Mouse (Mus musculus) gastrocnemius, adult 18-20 months (tissue): ENCODE measurements around the gene Gpr84. TPM values are rescaled to one million over a fixed set of nuclear protein-coding genes. Genes with fewer than 3 reads are reported as not detected.
A peak's percentile ranks its signal among the peaks of the same experiment; 100 is the strongest.
"Not testable (repeated sequence)": the region's sequence is repeated elsewhere in the genome, so short reads cannot be mapped to it uniquely, and the experiment has no call there.

ENCODE experiments used
- DNase-seq: peaks from one replicate; pipeline ENCODE4 v3.0.0; 2021; ENCODE audit warnings: low spot score
- microRNA-seq: library from miRNA; unstranded; fragments of <30 nt; microRNA quantifications from one replicate; pipeline ENCODE4 v1.2.0, GENCODE M21; 2021
- total RNA-seq, 2 experiments: library from RNA; stranded (reverse); gene quantifications; 2 replicates each; pipeline ENCODE4 v1.2.3; 2021

Gpr84 gene
- total RNA-seq, 2 experiments from 2014 or later = not detected

DNA sequence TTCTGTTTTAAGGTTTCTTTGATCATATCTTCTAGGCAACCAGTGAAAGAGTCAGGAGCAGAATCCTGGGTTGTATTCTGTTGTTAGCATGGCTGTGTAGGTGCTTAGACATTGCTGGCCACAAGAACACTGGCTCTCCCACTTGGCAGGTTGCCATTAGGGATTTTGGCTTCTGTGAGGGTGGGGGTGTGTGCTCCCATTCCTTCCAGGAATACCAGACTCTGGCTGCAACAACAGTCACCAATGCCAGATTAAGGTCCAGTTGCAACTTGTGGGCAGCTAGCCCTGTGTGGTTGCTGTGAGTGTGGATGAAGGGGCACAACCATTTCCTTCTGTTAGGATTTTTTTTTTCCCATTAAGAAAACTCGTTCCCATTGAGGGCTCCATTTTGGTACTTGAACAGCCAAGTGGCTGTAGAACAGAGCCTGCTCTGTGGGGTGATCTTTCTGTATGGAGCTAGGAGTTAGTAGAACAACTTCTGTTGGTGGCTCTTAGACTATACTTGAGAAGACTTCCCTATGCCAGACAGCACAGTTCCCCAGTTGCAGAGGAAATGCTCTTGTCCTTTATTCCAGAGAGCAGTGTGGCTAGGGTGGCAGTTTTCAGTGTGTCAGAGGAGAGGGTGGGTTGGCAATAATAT, 24.5 kb downstream of the Gpr84 start:
- peak; percentile 67 for DNase-seq

DNA sequence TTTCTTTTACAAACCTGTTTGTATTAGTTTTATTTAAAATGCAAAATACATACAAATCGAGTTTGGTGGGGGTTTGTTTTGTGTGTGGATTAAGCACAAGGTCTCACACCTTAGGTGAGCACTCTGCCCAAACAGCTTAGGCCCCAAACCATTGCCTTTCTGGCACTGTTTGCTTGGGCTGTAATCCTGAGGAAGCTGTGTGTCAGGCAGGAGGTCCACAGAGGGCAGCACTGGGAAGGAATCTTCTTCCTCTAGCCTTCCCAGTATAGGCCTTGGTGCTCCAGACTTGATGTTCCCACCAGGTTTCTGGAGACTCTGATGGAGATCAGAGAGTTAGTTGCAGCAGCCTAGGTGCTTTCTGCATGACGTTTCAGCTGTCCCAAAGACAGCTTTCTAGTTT, 25.8 kb downstream of the Gpr84 start:
- DNase-seq = no peak

DNA sequence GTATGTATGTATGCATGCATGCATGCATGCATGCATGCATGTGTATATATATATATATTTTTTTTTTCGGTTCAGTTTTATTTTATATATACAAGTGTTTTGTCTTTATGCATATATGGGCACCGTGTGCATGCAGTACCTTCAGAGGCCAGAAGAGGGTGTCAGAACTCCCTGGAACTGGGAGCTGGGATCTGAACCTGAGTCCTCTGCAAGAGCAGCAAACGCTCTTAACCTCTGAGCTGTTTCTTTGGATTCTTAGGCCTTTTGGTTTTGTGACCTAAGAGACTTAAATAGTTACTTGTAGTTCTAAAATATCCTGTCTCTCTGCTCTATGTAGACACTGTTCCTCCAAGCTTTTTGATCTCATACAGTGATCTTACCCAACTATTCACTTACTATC, 26.3 kb downstream of the Gpr84 start:
- no peak for DNase-seq

DNA sequence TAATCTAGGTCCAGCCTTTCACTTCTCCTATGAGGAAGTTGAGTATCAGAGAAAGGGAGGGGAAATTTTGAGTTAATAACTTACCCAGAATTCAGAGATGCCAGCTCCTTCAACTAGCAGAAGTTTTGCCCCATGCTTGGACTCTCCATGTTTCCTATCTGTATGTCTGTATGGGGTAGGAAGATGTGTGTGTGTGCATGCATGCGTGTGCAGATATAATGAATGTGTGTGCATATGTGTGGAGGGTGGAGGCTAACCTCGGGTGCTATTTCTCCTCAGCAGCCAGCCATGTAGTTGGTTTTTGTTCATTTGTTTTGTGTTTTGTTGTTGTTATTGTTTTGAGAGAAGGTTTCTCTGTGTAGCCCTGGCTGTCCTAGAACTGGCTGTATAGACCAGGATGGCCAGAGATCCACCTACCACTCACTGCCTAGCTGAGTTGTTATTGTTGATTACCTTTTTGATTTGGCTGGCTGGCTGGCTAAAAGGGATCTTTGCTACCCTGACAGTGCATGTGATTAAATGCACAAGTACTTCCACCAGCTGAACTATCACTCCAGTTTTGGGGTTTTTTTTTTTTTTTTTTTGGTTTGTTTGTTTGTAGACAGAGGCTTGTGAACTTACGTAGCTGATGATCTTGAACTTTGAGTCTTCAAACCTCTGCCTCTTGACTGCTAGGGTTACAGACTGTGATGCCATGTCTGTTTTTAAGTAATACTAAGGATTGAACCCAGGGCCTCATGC, 28.8 kb downstream of the Gpr84 start:
- DNase-seq = no peak

DNA sequence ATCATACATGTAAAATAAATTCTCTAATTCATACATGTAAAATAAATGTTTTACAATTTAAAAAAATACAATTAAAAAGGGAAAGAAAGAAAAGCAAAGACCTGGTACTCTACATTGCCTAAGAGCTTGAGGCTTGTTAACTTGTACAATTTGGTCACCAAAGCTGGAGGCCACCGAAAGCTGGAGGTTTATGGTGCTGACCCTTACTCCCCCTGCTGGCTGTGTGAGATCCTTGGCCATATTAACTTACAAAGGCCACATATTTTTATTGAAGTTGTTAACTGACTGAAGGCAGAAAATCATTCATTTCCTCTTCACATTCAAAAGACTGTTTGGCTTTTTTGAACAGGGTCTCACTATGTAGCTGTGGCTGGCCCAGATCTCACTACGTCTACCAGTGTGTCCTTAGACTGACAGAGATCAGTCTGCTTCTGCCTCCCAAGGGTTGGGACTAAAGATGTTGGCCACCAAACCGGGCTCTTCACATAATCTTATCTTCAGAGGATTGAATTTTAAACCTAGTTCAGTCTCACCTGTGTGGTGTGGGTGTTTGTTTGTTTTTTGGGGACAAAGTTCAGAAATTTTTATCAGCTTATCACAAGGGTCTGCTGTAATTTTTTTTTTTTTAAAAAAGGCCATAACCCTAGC, 29.5 kb downstream of the Gpr84 start:
- DNase-seq = no peak

DNA sequence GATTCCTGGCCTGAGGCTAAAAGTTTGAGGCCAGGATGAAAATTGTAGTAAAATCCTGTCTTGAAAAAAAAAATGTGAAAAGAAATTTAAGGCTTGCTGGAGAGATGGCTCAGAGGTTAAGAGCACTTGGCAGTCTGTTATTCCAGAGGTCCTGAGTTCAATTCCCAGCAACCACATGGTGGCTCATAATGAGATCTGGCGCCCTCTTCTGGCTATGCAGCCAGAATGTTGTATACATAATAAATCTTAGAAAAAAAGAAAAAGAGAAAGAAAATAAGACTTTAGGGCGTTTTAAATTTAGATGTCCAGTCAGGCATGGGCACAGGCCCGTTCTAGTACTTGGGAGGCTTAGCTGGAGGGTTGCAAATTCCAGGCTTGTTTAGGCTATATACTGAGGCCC, 30.7 kb downstream of the Gpr84 start:
- DNase-seq = no peak

DNA sequence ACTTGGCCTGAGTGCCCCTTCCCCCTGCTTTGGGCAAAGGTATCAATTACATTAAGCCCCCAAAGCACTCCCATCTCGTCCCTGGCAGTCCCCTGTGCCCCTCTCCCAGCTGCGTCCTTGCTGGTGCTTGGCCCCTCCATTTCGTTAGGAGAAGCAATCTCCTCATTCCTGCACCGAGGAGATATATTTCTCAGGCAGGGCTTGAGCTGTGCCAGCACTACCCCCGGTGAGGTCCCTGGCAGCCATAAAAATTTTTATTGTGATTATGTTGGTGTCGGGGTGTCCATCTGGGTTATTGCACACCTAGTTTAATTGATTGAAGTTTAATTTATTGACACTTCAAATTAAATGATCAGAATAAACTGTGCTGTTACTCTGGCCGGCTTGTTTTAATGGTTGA, 32.5 kb downstream of the Gpr84 start:
- no peak for DNase-seq

DNA sequence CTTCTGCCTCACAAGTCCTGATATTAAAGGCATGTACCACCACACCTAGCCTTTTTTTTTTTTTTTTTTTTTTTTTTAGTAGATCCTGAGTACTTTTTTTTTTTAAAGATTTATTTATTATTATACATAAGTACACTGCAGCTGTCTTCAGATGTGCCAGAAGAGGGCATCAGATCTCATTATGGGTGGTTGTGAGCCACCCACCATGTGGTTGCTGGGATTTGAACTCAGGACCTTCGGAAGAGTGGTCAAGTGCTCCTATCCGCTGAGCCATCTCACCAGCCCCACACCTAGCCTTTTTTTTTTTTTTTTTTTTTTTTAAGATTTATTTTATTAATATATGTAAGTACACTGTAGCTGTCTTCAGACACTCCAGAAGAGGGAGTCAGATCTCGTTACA, 34.5 kb downstream of the Gpr84 start:
- not testable (repeated sequence) for DNase-seq

DNA sequence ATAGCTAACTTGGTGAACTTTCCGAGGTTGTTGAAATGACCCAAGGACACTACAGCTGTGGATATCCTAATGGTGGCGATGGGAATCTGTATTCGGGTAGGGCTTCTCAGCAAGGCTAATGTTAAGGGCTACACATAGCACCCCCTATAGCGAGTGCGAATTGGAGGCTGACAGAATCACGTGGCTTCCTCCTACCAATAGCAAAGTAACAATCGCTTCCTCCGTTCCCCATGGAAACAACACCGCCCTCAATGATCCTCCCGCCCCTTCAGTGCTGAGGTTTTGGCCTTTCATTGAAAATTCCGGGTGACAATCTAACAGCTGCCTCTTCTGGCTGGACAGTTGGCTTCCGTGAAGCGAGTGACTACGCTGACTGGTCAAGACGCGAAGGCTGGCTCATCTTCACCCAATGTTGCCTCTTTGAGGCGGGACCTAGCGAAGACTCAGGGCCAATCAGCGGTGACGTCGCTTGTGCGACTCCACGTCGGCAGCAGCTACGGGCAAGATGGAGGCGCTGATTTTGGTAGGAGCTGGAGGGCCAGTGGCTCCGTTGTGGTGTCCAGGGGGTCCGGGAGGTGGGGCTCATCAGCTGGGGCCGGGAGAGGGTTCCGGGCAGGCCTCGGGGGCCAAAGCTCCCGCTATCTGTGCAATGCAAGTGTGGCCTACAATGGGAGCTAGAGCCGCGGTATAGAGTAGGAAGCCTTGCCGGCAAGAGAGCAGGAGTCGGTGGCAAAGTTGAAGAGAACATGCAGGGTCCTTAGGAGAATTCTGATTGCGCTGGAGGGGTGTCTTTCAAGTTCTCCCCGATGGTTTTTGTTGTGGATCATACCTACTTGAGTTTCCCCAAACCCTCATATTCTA, 37.8 kb downstream of the Gpr84 start, which contains the start of gene Copz1:
Gene Copz1 (plus strand): TSS at position 296 of the 861 bp plus-strand sequence.
- DNase-seq = peak; percentile 98

DNA sequence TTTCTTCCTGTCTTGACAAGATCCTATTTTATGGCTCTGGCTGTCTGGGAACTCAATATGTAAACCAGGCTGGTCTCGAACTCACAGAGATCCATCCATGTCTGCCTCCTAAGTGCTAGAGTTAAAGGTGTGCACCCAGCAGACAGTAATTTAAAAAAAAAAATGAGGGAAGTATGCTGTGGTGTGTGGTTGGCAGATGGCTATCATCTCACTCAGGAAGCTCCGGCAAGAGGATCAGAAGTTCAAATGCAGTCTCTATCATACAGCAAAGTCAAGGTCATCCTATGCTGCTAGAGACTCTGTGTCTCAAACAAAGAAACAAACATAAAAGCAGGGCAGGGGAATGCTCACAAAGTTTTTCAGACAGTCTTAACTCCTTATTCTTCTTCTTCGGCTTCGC, 41.5 kb downstream of the Gpr84 start:
- no peak for DNase-seq

DNA sequence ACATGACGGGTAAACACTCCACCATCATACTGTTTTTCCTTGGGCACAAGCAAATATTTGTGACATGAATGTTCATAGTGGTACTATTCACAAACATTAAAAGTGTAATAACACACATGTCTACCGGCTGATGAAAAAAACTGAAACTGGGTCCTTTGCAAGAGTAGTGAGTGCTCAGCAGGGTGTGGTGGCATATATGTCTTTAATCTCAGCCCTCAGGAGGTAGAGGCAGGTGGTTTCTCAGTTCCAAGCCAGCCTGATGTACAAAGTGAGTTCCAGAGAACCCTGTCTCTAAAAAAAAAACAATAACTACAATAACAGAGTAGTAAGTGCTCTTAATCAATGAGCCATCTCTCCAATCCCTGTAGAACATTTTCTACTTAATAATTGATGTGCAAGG, 45.6 kb downstream of the Gpr84 start:
- no peak for DNase-seq

DNA sequence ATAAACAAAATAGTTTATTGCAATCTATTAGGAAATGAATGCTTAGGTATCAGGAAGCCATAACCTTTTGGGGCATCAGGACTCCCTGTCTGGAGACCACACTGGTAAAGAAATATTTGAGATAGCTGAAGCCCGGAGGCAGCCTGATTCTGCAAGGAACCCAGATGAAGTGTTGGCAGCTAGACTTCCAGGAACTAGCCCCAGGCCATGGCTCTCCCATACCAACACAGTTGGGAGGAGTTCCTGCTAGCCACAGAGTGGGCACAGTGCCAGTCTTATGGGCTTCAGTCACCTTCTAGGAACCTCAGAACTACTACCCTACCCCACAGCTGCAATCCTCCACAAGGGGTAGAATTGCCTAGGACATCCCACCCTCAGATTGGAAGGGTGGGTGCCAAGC, 50.4 kb downstream of the Gpr84 start:
- no peak for DNase-seq

DNA sequence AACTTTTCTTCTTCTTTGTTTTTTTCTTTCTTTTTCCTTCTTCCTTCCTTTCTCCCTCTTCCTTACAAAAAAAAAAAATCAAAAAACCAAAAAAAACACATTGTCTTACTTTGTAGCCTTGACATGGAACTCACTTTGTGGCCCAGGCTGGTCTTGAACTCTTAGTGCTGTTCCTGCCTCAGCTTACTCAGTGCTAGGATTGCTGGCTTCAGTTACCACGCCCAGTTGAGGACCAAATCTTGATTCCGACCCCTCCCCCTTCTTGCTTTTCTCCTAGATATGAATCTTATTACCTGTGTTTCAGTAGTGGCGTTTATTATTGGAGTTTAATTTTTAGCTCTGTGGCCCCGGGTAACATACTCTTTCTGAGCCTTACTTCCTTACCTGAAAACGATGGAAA, 51.2 kb downstream of the Gpr84 start:
- no peak for DNase-seq

Small RNA genes within 50 kb of the gene (microRNA-seq; reads per million reads assigned to microRNA genes)
- gene Mir148b (157 reads per million, percentile 64 among the genes with 10 or more reads in this experiment), gene Mir6963 (not detected)

Other genes with a start within 250 kb of the Gpr84 start
- 10 to 100 TPM in 1 of 2 experiments, 1 to 10 TPM in 1; 9.4 to 11.3 TPM for gene Smug1, start 143.5 kb downstream of the Gpr84 start, total RNA-seq
- 10 to 100 TPM; 25.4 to 35.6 TPM for gene Cbx5, start 70.8 kb downstream of the Gpr84 start, total RNA-seq
- 10 to 100 TPM; 77.2 to 94.8 TPM for gene Hnrnpa1, start 70.2 kb downstream of the Gpr84 start, total RNA-seq
- not detected for gene Nfe2, start 52.2 kb downstream of the Gpr84 start, total RNA-seq
- gene Copz1, start 37.9 kb downstream of the Gpr84 start, total RNA-seq = 10 to 100 TPM; 35.8 to 37.3 TPM
- 10 to 100 TPM in 1 of 2 experiments, 1 to 10 TPM in 1; 7.9 to 32.1 TPM for gene Zfp385a, start 29.5 kb upstream of the Gpr84 start, total RNA-seq
- 1 to 10 TPM; 6.5 to 9.1 TPM for gene Itga5, start 56.2 kb upstream of the Gpr84 start, total RNA-seq
- gene Gtsf1, start 119.9 kb upstream of the Gpr84 start, total RNA-seq = not detected
- not detected for gene Gtsf2, start 137.9 kb upstream of the Gpr84 start, total RNA-seq
- gene Nckap1l, start 143.2 kb upstream of the Gpr84 start, total RNA-seq = under 1 TPM; 0.71 to 0.90 TPM
- gene Pde1b, start 192.4 kb upstream of the Gpr84 start, total RNA-seq = under 1 TPM; 0.30 to 0.81 TPM
- gene Ppp1r1a, start 227.4 kb upstream of the Gpr84 start, total RNA-seq = 100 to 1,000 TPM in 1 of 2 experiments, 10 to 100 TPM in 1; 92.3 to 143 TPM